Mouse (Mus musculus) T-helper 17 cell (primary cell): ENCODE results near the gene Sema3b.

ENCODE experiments used
- in situ Hi-C, 2 experiments: fragments of 300-600 bp; cut with MboI, MseI; formaldehyde crosslinking; loops; 1 replicate in 1 of 2; 2 replicates in 1 of 2; pipeline ENCODE4 v1.15.1; 2025; ENCODE audit warnings: high pct_unique_total_duplicates in 2 of 2

Sema3b gene

GRCm38 (mm10) chr9:107608741-107609432 lies at the start of gene Sema3b:
Gene Sema3b (minus strand): TSS chr9:107609229.
- in situ Hi-C loops = no loop called here

DNA sequence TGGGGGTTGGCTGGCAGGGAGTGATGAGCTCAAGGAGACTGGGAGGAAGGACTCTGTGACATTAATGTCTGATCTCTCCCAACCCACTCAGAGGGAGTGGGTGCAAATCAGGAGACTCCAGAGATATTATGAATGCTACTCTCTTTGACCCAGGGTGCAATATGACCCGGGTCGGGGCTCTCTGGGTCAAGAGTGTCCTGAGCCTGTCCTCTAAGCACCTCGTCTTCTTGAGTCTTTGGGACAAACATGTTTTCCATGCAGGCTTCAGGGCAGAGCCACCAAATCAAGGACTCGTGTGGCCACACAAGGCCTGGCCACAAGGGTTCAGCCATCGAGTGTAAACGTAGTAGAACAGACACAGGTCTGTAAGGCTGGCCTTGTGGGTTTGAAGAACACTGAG lies 49.1 kb upstream of the Sema3b start:
- in situ Hi-C loops = no loop called here

- in situ Hi-C loops = no loop called here
Observed at GRCm38 (mm10) chr9:107657144-107657543, 48.1 kb upstream of the Sema3b start.

- in situ Hi-C loops = no loop called here
Observed at GRCm38 (mm10) chr9:107654585-107654984, 45.6 kb upstream of the Sema3b start.

GRCm38 (mm10) chr9:107653474-107653873 lies 44.4 kb upstream of the Sema3b start:
- in situ Hi-C loops = no loop called here

DNA sequence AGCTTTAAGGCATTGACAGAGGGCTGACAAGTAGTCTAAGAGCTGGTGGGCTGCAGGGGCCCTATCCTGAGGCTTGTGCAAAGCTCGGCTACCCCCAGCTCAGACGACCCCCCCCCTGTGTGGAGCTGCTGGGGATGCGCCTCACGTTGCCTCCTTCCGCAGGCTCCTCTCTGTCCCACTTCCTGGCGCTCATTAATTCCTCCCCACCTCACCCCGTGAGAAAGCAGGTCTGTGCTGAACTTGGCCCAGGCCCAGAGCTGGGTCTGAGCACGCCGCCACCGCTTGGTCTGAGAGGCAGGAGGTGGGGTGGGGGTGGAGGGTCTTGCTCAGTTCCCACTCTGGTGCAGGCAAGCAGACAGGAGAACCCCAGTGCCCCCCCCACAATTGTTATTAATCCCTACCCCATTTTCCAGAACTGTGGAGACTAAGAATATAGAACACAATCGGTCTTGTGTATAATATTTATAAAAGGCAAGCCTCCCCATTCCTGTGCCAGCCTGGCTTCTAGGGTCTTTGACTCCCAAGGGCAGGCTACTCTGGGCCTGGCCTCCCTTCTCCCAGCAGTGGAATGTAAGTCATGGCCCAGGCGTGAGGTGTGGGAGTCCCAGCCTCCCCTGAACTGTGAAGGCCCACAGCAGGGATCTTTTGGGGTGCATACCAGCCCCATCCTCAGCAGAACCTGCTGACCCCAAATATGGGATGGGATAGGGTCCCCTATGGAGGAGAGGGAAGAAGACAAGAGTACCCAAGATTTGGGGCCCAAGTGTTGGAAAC lies 41.9 kb upstream of the Sema3b start:
- in situ Hi-C loops = no loop called here

DNA sequence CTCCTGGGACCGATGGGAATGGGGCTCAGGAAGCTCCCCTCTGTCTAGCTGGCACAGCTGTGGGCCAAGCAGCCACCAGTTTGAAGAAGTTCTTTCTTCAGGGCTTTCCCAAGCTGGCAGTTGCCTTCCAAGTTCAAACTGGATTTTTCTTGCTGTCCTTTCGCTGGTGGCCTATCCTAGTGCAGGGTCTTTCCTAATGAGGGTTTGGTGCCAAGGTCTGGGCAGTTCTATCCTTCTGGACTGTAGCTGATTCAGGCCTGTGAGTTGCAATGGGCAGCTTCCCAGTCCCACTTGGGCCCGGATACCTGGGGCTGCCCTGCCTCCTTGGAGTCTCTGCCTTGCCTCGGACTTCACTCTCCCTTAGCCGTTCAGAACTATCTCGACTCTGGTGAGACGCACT lies 41.2 kb upstream of the Sema3b start:
- in situ Hi-C loops = no loop called here

DNA sequence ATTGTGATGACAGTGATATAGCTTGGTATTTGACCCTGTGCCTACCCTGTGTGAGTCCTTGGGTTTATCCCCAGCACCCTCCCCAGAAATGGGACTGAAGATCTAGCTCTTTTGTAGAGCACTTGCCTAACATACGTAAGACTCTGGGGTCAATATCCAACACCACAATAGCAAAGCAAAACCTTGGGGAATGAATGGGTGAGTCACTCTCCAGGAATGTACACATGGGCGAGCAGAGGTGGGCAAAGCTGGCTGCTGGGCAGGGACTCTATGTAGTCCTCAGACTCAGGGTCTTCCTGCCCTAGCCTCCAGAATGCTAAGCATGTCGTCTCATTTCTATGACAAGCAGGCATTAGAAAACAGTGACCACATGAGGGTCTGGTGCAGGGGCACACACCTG lies 39.7 kb upstream of the Sema3b start:
- in situ Hi-C loops = no loop called here

DNA sequence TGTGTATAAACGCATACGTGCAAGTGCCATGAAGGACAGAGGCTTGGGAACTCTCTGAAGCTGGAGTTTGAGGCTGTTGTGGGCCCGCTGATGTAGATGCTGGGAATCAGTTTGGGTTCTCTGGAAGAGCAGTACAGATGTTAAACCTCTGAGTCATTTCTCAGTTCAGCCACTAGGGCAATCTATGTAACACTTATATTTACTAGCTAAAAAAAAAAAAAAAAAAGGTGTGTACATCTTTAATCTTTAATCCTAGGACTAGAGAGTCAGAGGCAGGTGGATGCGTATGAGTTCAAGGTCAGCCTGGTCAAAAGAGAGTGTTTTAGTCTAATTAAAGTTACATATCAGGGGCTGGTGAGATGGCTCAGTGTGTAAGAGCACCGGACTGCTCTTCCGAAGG lies 37.9 kb upstream of the Sema3b start:
- in situ Hi-C loops = no loop called here

- in situ Hi-C loops = no loop called here
Observed at GRCm38 (mm10) chr9:107645577-107645976, 36.5 kb upstream of the Sema3b start.

DNA sequence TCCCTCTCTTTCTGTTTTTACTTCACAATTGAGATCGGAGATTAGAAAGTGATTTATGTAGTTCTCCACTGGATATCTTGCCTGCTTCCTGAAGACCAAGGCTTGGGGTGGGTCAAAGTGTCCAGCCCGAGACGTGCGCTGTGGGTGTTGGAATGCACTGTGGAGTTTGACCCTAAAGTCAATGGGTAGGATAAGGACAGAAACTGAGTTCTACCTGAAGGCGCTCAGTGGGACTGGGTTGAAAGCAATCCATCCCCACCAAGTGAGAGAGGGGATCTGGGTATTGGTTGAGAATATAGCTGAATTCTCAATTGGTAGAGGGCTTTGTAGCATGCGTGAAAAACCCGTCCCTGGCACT lies 36.1 kb upstream of the Sema3b start:
- in situ Hi-C loops = no loop called here

DNA sequence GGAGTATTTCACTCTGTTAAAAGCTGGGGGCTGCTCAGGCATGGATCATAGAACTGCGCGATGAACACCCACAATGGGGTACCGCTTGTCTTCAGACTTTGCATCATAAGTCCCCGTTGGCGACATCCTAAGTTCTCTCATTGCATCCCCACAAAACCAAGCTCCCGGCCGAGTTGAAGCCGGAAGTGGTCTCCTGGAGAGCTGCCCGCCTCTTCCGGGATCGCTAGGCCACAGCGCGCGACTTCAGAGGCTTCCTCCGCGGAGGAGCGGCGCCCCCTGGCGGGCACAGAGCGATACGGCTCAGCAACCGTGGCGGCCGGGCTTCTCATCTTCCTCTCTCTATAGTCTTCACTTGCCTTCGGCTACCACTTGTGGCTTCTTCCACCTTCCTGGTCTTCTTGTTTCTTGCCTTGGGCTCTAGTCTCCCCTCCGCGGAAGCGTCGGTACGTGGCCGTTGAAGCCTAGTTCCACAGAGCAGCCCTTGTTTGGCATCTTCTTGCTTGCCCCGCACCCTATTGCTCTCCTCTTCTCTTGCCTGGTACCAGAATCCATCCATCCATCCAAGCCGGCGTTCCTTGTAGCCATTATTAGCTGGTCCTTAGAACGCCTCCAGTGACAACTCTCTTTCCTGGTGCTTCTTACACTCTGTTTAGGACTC lies 35.6 kb upstream of the Sema3b start:
- in situ Hi-C loops = loop anchor here in 1 of 2 experiments (5.0 kb wide), 1 partner anchor 42 kb away; no protein-coding TSS in a partner anchor

- in situ Hi-C loops = loop anchor here in 1 of 2 experiments (5.0 kb wide), 1 partner anchor 41 kb away; no protein-coding TSS in a partner anchor
Observed at GRCm38 (mm10) chr9:107643544-107644214, 34.6 kb upstream of the Sema3b start.

GRCm38 (mm10) chr9:107641666-107642065 lies 32.6 kb upstream of the Sema3b start:
- in situ Hi-C loops = loop anchor here in 1 of 2 experiments (5.0 kb wide), 1 partner anchor 39 kb away; no protein-coding TSS in a partner anchor

- in situ Hi-C loops = loop anchor here in 1 of 2 experiments (5.0 kb wide), 1 partner anchor 38 kb away; no protein-coding TSS in a partner anchor
Observed at GRCm38 (mm10) chr9:107640257-107640772, 31.3 kb upstream of the Sema3b start.

GRCm38 (mm10) chr9:107637070-107637469 lies 28.0 kb upstream of the Sema3b start:
- in situ Hi-C loops = no loop called here

GRCm38 (mm10) chr9:107635279-107636028 lies 26.4 kb upstream of the Sema3b start, which contains the start of gene Gnai2:
Gene Gnai2 (minus strand): TSS chr9:107635367.
- in situ Hi-C loops = no loop called here

- in situ Hi-C loops = no loop called here
Observed at GRCm38 (mm10) chr9:107634406-107635278, 25.6 kb upstream of the Sema3b start.

- in situ Hi-C loops = no loop called here
Observed at GRCm38 (mm10) chr9:107633661-107634405, 24.8 kb upstream of the Sema3b start.
